Mouse (Mus musculus) forebrain, embryonic 16.5 days (tissue): Measurements from ENCODE around the gene Kptn. TPM values are rescaled to one million over a fixed set of nuclear protein-coding genes. Genes with fewer than 3 reads are reported as not detected.

ENCODE experiments used
- ATAC-seq: fragments of 200-750 bp; cut with Nextera tagmentation; 2 replicates; pipeline ENCODE4 v1.8.0; 2017; ENCODE audit warnings: mild to moderate bottlenecking, moderate library complexity
- H3K27ac ChIP-seq: fragments of 300-500 bp; sonication (generic); 2 replicates; pipeline ENCODE4 v1.5.1; 2014; ENCODE audit warnings: low read length, control low read depth
- H3K27me3 ChIP-seq: fragments of 300-500 bp; sonication (generic); replicated peaks from 2 replicates; pipeline ENCODE4 v1.6.1; 2014; ENCODE audit warnings: low read length; ENCODE audit not compliant: control insufficient read depth, insufficient read depth
- H3K36me3 ChIP-seq: fragments of 300-500 bp; sonication (generic); 2 replicates; pipeline ENCODE4 v1.6.1; 2014; ENCODE audit not compliant: control insufficient read depth, insufficient read depth
- H3K4me1 ChIP-seq: fragments of 300-500 bp; sonication (generic); replicated peaks from 2 replicates; pipeline ENCODE4 v1.6.1; 2014; ENCODE audit warnings: low read length; ENCODE audit not compliant: control insufficient read depth, insufficient read depth
- H3K4me2 ChIP-seq: fragments of 300-500 bp; sonication (generic); 2 replicates; pipeline ENCODE4 v1.6.1; 2014; ENCODE audit warnings: mild to moderate bottlenecking, low read length, control low read depth
- H3K4me3 ChIP-seq: fragments of 300-500 bp; sonication (generic); replicated peaks from 2 replicates; pipeline ENCODE4 v1.5.1; 2014; ENCODE audit warnings: mild to moderate bottlenecking, low read length, control low read depth
- H3K9ac ChIP-seq: fragments of 300-500 bp; sonication (generic); replicated peaks from 2 replicates; pipeline ENCODE4 v1.6.1; 2014; ENCODE audit warnings: low read depth, low read length, control low read depth
- H3K9me3 ChIP-seq: fragments of 300-500 bp; sonication (generic); 2 replicates; pipeline ENCODE4 v1.6.1; 2016; ENCODE audit warnings: low read length; ENCODE audit not compliant: control insufficient read depth
- WGBS: fragments of 180-500 bp; shearing (Covaris S2); extraction: QIAGEN DNeasy Blood & Tissue Kit; methylation state at CpG from one replicate; pipeline ENCODE4 v1.1.7; 2014; 5-methylcytosine and 5-hydroxymethylcytosine counted together
- polyA plus RNA-seq: library from polyadenylated mRNA; unstranded; fragments of >200 nt; fragmentation: Nextera tagmentation; extraction: Ambion mirVana; gene quantifications from 2 replicates; pipeline ENCODE4 v1.2.1, GENCODE M21; 2015

The Kptn gene
- polyA plus RNA-seq, 1 experiment from 2014 or later = 53.2 TPM

DNA sequence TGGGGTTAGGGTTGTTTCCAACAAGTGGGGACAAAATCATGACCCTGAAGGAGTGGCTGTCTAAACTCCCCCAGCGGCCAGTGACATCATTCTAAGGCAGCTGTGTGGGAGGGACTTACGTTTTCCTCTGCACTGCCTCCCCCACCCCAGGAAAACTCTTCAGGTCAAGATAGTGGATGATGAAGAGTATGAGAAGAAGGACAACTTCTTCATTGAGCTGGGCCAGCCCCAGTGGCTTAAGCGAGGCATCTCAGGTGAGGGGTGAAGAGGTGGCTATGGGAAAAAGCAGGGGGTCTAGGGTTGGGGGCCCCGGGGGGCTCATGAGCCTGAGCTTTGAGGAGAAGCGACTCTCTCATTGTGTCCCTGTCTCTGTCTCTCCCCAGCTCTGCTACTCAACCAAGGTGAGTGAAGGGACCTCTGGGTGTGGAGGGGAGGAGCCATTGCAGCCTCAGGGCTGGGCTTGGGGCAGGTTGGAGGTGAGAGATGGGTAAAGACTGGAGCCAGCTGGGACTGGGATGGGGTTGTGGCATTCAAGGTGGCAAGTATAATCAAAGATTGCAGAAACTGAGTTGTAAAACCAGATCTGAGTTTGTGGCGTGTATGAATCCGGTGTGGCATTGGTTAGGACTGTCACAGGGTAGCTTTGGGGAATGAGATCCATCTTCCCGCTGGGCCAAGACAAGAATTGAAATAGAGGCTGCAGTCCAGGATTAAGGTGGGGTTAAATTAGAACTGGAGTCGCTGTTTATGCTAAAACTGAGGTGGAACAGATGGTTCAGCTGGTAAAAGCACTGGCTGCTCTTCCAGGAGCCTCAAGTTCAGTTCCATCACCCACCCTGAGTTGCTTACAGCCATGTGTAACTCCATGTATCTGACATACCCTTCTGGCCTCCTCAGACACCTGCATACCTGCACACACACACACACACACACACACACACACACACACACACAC is 30.8 kb downstream of the Kptn start:
- no peak for ATAC-seq
- H3K4me3 ChIP-seq = no peak overlapping the region
- WGBS = 77% methylated on average over 9 of the region's 9 CpGs
- H3K27me3 ChIP-seq = no peaks in the 10 kb centered on the region
- no peaks in the 10 kb centered on the region for H3K9me3 ChIP-seq
- no peak overlapping the region for H3K27ac ChIP-seq
- H3K36me3 ChIP-seq = no peaks in the 10 kb centered on the region
- H3K4me2 ChIP-seq = no peak overlapping the region
- peaks cover 36% of the 10 kb centered on the region for H3K4me1 ChIP-seq
- H3K9ac ChIP-seq = no peak overlapping the region

DNA sequence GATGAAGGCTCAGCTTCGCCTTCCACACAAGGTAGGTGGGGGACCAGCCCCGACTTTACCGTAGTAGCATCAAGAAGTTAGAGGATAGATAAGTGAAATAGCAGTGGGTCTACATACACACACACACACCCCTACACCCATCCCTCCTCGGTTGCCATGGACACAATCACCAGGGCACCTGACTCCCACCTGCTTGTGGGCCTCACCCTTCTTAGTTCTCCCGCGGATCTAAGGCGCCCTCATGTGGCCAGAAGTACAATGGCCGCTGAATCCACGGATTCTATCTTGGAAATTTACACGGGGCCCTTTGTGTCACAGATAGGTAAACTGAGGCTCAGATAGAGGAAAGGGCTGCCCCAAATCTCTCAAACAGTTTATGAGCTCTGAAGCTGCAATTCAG is 33.8 kb downstream of the Kptn start:
- Histone ChIP-seq H3K4me3 (no peak overlapping the region), H3K9me3 (no peaks in the 10 kb centered on the region), H3K27ac (no peak overlapping the region)

DNA sequence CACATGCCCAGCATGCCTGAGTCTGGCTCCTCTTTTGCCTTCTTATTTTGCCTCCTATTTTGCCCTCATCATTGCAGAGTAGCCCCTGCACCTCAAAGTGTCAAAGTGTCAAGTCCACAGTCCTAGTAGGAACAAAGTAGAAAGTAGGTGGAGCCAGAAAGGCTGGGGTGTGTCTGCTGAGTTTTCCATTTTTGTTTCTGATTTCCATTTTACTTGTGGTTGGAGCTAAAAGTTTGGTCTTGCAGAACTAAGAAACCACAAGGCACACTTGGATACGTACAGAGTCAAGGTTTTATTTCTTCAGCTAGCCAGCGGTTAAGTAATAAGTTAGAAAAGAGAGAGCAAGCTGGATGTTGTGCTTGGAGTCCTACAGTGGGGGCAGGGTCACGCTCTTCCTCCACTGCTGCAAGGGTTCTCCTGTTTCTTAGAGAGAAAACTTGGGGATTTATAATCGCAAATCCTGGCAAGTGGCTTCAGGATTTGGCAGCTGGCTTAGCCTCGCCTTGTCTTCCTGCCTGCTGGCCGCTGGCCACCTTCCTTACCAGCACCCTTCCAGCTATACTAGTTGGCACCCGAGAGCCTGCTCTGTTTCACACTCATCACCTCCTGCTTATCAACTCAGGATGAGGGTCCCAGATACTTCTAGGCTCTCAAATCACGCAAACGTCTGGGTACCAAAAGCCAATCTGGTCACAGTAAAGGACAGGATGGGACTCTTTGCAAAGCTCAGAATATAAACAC is 35.6 kb downstream of the Kptn start:
- WGBS = 59% methylated on average over 9 of the region's 9 CpGs
- peaks cover 13% of the 10 kb centered on the region for H3K4me1 ChIP-seq
- H3K36me3 ChIP-seq = no peaks in the 10 kb centered on the region
- H3K4me2 ChIP-seq = no peak overlapping the region
- H3K9me3 ChIP-seq = no peaks in the 10 kb centered on the region
- peaks cover 2% of the 10 kb centered on the region; the same call in 1 of the 2 replicates for H3K27me3 ChIP-seq
- H3K27ac ChIP-seq = no peak overlapping the region
- peak; percentile 52 for ATAC-seq
- H3K4me3 ChIP-seq = no peak overlapping the region
- H3K9ac ChIP-seq = no peak overlapping the region

More for the DNA sequence above, 33.8 kb downstream of the Kptn start:
- H3K27me3 ChIP-seq = no peaks in the 10 kb centered on the region
- WGBS = 17% methylated on average over 10 of the region's 10 CpGs
- no peaks in the 10 kb centered on the region for H3K36me3 ChIP-seq
- no peak overlapping the region for H3K9ac ChIP-seq
- ATAC-seq = peak; percentile 70
- H3K4me1 ChIP-seq = peaks cover 22% of the 10 kb centered on the region
- no peak overlapping the region for H3K4me2 ChIP-seq

DNA sequence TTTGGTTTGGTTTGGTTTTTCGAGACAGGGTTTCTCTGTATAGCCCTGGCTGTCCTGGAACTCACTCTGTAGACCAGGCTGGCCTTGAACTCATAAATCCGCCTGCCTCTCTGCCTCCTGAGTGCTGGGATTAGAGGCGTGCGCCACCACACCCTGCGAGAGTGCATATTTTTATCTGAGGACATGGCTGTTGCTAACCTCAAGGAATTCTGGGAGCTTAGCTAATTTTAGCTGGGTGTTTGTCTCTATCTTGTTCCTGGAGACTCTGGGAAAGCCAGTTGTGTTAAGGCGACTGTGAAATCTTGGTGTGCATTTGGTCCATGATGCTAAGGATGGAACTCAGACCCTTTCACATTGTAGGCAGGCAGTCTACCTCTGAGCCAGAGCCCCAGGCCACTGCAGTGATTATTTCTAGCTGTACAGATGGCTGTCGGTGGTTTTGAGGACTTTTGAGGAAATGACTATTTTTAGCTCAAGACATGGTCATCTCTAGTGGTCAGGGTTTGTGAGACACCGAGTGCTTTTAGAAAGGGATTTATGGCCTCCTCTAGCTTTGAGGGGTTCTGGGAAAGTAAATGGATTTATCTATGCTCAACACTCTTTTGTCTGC is 36.5 kb downstream of the Kptn start:
- no peak for ATAC-seq
- Histone ChIP-seq H3K4me1 (peaks cover 9% of the 10 kb centered on the region), H3K27me3 (peaks cover 2% of the 10 kb centered on the region; the same call in 1 of the 2 replicates), H3K36me3 (no peaks in the 10 kb centered on the region), H3K9ac (no peak overlapping the region), H3K4me3 (no peak overlapping the region), H3K27ac (no peak overlapping the region), H3K4me2 (no peak overlapping the region), H3K9me3 (no peaks in the 10 kb centered on the region)
- WGBS = 75% methylated on average over 8 of the region's 8 CpGs

DNA sequence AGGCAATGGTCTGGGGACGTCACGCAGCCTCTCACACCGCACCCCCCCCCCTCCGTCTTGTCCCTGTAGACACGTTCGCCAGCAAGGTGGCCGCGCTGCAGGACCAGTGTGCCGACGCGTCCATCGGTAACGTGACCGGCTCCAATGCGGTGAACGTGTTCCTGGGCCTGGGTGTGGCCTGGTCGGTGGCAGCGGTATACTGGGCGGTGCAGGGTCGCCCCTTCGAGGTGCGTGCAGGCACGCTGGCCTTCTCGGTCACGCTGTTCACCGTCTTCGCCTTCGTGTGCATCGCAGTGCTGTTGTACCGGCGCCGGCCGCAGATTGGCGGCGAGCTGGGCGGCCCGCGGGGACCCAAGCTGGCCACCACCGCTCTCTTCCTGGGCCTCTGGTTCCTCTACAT is 39.0 kb downstream of the Kptn start:
- Histone ChIP-seq H3K4me1 (peaks cover 6% of the 10 kb centered on the region; the same call in 1 of the 2 replicates), H3K4me2 (peak overlapping the region; percentile 29), H3K27ac (no peak overlapping the region), H3K27me3 (peaks cover 2% of the 10 kb centered on the region; the same call in 1 of the 2 replicates), H3K4me3 (no peak overlapping the region; the same call in 1 of the 2 replicates), H3K9me3 (no peaks in the 10 kb centered on the region), H3K36me3 (no peaks in the 10 kb centered on the region), H3K9ac (no peak overlapping the region)
- WGBS = 8% methylated on average over 39 of the region's 39 CpGs
- no peak for ATAC-seq

DNA sequence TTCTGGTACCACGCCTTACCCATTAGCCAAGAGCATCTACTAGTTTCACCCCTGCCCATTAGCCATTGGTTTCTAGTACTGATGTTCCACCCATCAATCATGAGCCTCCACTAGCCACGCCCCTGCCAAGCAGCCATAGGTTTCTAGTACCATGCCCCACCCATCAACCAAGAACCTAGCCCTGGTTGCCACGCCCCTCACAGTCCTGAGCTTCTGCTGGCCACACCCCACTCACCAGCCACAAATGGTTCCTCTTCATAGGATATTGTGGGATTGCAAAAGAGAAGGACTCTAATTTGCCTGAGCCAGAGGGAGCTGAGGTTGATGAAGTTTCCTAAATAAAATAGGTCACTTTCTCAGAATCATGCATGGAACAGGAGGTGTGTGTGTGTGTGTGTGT is 41.0 kb downstream of the Kptn start:
- Histone ChIP-seq H3K27me3 (peaks cover 2% of the 10 kb centered on the region; the same call in 1 of the 2 replicates), H3K9me3 (no peaks in the 10 kb centered on the region), H3K9ac (no peak overlapping the region), H3K4me3 (no peak overlapping the region), H3K4me1 (peaks cover 4% of the 10 kb centered on the region; the same call in 1 of the 2 replicates), H3K27ac (no peak overlapping the region), H3K4me2 (no peak overlapping the region), H3K36me3 (no peaks in the 10 kb centered on the region)
- no peak for ATAC-seq
- 68% methylated on average over 3 of the region's 3 CpGs for WGBS

DNA sequence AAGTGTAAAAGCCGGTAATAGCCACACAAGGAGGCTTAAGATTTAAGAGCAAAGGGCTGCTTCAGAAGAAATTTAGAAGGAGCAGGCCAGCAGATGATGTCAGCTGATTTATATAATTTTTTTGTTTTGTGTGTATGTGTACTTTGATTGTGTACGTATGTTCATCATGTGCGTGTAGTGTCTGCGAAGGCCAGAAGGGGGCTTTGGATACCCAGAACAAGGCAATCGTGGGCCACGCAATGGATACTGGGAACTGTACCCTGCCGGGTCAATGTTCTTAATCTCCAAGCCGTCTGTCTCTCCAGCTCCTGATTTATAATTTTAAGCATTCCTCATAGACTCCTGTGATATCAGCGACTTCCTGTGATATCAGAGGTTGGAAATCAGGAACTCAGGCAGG is 41.6 kb downstream of the Kptn start:
- Histone ChIP-seq H3K9me3 (no peaks in the 10 kb centered on the region), H3K4me3 (no peak overlapping the region), H3K36me3 (no peaks in the 10 kb centered on the region), H3K4me2 (no peak overlapping the region), H3K27me3 (peaks cover 2% of the 10 kb centered on the region; the same call in 1 of the 2 replicates), H3K27ac (no peak overlapping the region), H3K9ac (no peak overlapping the region), H3K4me1 (peaks cover 3% of the 10 kb centered on the region; the same call in 1 of the 2 replicates)
- no peak for ATAC-seq
- WGBS = 91% methylated on average over 9 of the region's 9 CpGs

DNA sequence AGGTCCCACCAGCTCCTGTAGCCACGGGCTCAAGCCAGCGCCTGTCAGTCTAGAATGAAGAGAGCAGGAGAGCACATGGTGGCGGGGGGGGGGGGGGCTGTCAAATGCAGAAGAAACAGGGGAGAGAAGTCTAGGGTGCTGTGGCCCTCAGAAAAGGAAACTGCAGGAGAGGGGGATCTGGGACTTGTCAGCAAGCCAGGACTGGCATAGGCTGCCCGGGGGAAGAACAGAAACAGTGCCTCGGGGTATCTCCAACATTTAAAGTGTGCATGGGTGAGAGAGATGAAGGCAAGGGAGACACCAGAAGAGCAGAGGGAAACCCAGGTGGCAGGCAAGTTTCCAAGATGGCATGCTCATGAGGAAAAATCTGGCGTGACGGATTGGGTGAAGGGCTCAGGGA is 42.3 kb downstream of the Kptn start:
- Histone ChIP-seq H3K27ac (no peak overlapping the region), H3K4me1 (peaks cover 3% of the 10 kb centered on the region; the same call in 1 of the 2 replicates), H3K9me3 (no peaks in the 10 kb centered on the region), H3K27me3 (peaks cover 2% of the 10 kb centered on the region; the same call in 1 of the 2 replicates), H3K4me2 (no peak overlapping the region), H3K9ac (no peak overlapping the region), H3K36me3 (no peaks in the 10 kb centered on the region), H3K4me3 (no peak overlapping the region)
- WGBS = 67% methylated on average over 7 of the region's 7 CpGs
- ATAC-seq = peak; percentile 31; the same call in 1 of the 2 replicates

DNA sequence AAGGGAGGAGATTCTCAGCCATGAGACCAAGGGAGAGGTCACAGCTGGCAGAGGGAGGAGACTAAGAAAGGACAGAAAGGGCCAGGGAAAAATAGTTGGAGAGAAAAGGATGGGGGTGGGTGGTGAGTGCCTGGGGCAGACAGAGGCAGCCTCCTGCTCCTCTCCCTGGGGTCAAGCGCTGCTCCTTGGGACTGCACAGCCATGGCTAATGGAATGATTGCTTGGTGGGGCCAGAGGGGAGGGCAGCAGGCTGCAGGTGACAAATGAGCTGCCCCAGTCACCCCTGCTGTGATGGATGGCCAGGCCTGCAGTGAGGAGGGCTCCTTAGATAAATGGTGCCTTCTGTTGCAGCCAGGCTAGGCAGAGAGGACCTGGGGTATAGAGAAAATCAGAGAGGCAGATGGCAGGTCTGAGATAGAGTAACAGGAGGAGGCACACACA is 52.5 kb downstream of the Kptn start:
- H3K4me3 ChIP-seq = no peak overlapping the region
- no peaks in the 10 kb centered on the region for H3K27me3 ChIP-seq
- 0 out of 2 replicates have a peak, but pooled peaks cover 3% of the 10 kb centered on the region for H3K9me3 ChIP-seq
- H3K9ac ChIP-seq = no peak overlapping the region
- no peak overlapping the region for H3K27ac ChIP-seq
- ATAC-seq = no peak
- WGBS = 11% methylated on average over 1 of the region's 1 CpGs
- H3K4me1 ChIP-seq = peaks cover 27% of the 10 kb centered on the region
- no peaks in the 10 kb centered on the region for H3K36me3 ChIP-seq
- no peak overlapping the region for H3K4me2 ChIP-seq
